Mouse (Mus musculus) cerebellum, adult 2 months (tissue): ENCODE results near the gene Pex26.

Experiments used
- CTCF ChIP-seq: fragments of 200-500 bp; IDR thresholded peaks from 2 replicates; pipeline ENCODE4 v1.5.1; 2011; ENCODE audit warnings: low read depth, mild to moderate bottlenecking, control low read depth, low read length, moderate library complexity, borderline replicate concordance; ENCODE audit not compliant: insufficient read depth
- POLR2A ChIP-seq: fragments of 200-500 bp; IDR thresholded peaks from 2 replicates; pipeline ENCODE4 v1.6.1; 2011; ENCODE audit warnings: low read length, control low read depth, borderline replicate concordance; ENCODE audit not compliant: insufficient read depth

DNA sequence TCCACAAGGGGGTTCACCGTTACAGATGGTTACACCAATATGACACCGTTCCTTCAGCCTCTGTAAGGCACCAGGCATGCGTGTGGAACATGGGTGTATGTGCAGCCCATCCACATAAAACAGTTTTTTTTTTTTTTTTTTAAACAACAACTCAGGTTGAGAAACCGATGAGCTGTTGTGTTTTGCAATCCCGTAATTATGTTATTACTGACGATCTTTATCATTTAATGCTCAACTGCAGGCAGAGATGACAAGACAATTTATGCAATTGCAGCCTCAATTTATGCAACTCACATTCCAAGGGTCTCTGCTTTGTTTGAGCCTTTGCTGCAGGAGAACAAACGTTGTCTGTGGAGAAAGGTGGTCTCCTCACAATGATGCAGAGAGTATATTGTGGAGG, 3.6 kb upstream of the Pex26 start:
- TF ChIP-seq CTCF (no peak), POLR2A (no peak)
